Mouse (Mus musculus) liver, postnatal 0 days (tissue): ENCODE measurements around the gene Abhd17b.

Experiments used
- CTCF ChIP-seq: sonication (generic); IDR thresholded peaks from 2 replicates; pipeline ENCODE4 v1.5.1; 2016; ENCODE audit warnings: antibody characterized with exemption, low read depth
- EP300 ChIP-seq: IDR thresholded peaks from 2 replicates; pipeline ENCODE4 v1.6.1; 2016; ENCODE audit warnings: antibody characterized with exemption, low read depth, mild to moderate bottlenecking

GRCm38 (mm10) chr19:21646142-21646541 lies 6.8 kb upstream of the Abhd17b start:
- TF ChIP-seq CTCF (no peak), EP300 (no peak)
